Comparison of ENCODE assay signal across 14 mouse cellular contexts in genomic region chr4:13264982-13265732, GRCm38 (mm10).
A peak's percentile ranks its signal among the peaks of the same experiment; 100 is the strongest.
DNase-seq lines count a peak whose midpoint lies in the region; ATAC-seq and TF ChIP-seq lines count a peak whose summit lies in the region.
"Had no signal": no experiment of that assay in that cellular context is flagged by ENCODE, and none has a peak within 500 bp of the region (broad histone marks: within the 10 kb centered on the region; RNA-seq: fewer than 3 reads in every experiment).

No protein-coding gene starts in this region.

- intact Hi-C loops in heart, postnatal 36 days (cut with DNase I) = loop anchor here (5.0 kb wide), 1 partner anchor 43 kb away; no protein-coding TSS in a partner anchor

- TF ChIP-seq EP300 in stomach, postnatal 0 days (optimal IDR thresholded peaks at IDR 0.05) = peak; percentile 37

- no peaks in the 10 kb centered on the region for H3K36me3 ChIP-seq in embryonic facial prominence, embryonic 14.5 days (ENCODE audit: control insufficient read depth, insufficient read depth, low read length)
- no peaks in the 10 kb centered on the region for H3K36me3 ChIP-seq in stomach, postnatal 0 days (ENCODE audit: control insufficient read depth, insufficient read depth, low read length)
- no peaks in the 10 kb centered on the region for H3K36me3 ChIP-seq in hindbrain, embryonic 11.5 days (ENCODE audit: control insufficient read depth, insufficient read depth, low read length)
- H3K36me3 ChIP-seq: G1E; liver, embryonic 15.5 days; neural tube, embryonic 12.5 days had no signal

- no peak for TF ChIP-seq POLR2A in lung, adult 2 months (IDR thresholded peaks at IDR 0.05; ENCODE audit: borderline replicate concordance, extremely low read depth, low read depth, low read length)

- no peak overlapping the region for H3K4me2 ChIP-seq in embryonic facial prominence, embryonic 14.5 days (ENCODE audit: low read depth, low read length)
- H3K4me2 ChIP-seq in stomach, postnatal 0 days (replicated peaks; ENCODE audit: low read depth) = no peak overlapping the region
- H3K4me2 ChIP-seq in hindbrain, embryonic 11.5 days (replicated peaks; ENCODE audit: low read depth, low read length) = no peak overlapping the region
- H3K4me2 ChIP-seq: liver, embryonic 15.5 days; neural tube, embryonic 12.5 days had no signal

- H3K4me3 ChIP-seq in lung, adult 2 months (replicated peaks; ENCODE audit: extremely low read depth, low read depth, low read length) = no peak overlapping the region
- no peak overlapping the region for H3K4me3 ChIP-seq in embryonic facial prominence, embryonic 14.5 days (ENCODE audit: low read depth, low read length)
- H3K4me3 ChIP-seq in stomach, postnatal 0 days (ENCODE audit: low read depth, low read length) = no peak overlapping the region
- H3K4me3 ChIP-seq in hindbrain, embryonic 11.5 days (ENCODE audit: low read depth, low read length) = no peak overlapping the region
- H3K4me3 ChIP-seq: liver, embryonic 15.5 days; neural tube, embryonic 12.5 days had no signal

- no peaks in the 10 kb centered on the region for H3K27me3 ChIP-seq in embryonic facial prominence, embryonic 14.5 days (replicated peaks; ENCODE audit: control insufficient read depth, insufficient read depth, low read length)
- H3K27me3 ChIP-seq in stomach, postnatal 0 days (ENCODE audit: control insufficient read depth, insufficient read depth, low read length) = no peaks in the 10 kb centered on the region
- no peaks in the 10 kb centered on the region for H3K27me3 ChIP-seq in hindbrain, embryonic 11.5 days (ENCODE audit: control insufficient read depth, insufficient read depth, low read length)
- H3K27me3 ChIP-seq: liver, embryonic 15.5 days; neural tube, embryonic 12.5 days had no signal

- H3K9me3 ChIP-seq in embryonic facial prominence, embryonic 14.5 days (ENCODE audit: control insufficient read depth, low read length) = no peaks in the 10 kb centered on the region
- H3K9me3 ChIP-seq in stomach, postnatal 0 days (ENCODE audit: control insufficient read depth, low read length) = no peaks in the 10 kb centered on the region
- no peaks in the 10 kb centered on the region for H3K9me3 ChIP-seq in hindbrain, embryonic 11.5 days (ENCODE audit: control insufficient read depth, low read length)
- H3K9me3 ChIP-seq: G1E; liver, embryonic 15.5 days; neural tube, embryonic 12.5 days had no signal

- 29% methylated on average over 5 of the region's 5 CpGs for WGBS in lung, adult 2 months
- 47% methylated on average over 5 of the region's 5 CpGs for WGBS in embryonic facial prominence, embryonic 14.5 days
- WGBS in stomach, postnatal 0 days = 34% methylated on average over 5 of the region's 5 CpGs
- 73% methylated on average over 5 of the region's 5 CpGs for WGBS in hindbrain, embryonic 11.5 days

- peak; percentile 31 for DNase-seq in lung, postnatal 10 days
- no peak for DNase-seq in lung, adult 2 months
- DNase-seq in embryonic facial prominence, embryonic 14.5 days (ENCODE audit: low spot score) = peak; percentile 72
- DNase-seq in heart, postnatal 36 days = peak; percentile 13 to 34
- no peak for DNase-seq in stomach, postnatal 0 days (ENCODE audit: low spot score)
- no peak for DNase-seq in layer of hippocampus, adult 8-10 months (ENCODE audit: low spot score in 2 of 2)
- DNase-seq in hindbrain, embryonic 11.5 days (ENCODE audit: low spot score) = no peak
- DNase-seq: adrenal gland, postnatal 25 days; gastrocnemius, postnatal 25 days; kidney, postnatal 4 days; thymus, postnatal 4 days had no signal

- peaks cover 11% of the 10 kb centered on the region for H3K4me1 ChIP-seq in lung, adult 2 months (ENCODE audit: control insufficient read depth, insufficient read depth, low read length)
- H3K4me1 ChIP-seq in embryonic facial prominence, embryonic 14.5 days (ENCODE audit: control insufficient read depth, insufficient read depth, low read length) = peaks cover 10% of the 10 kb centered on the region
- H3K4me1 ChIP-seq in stomach, postnatal 0 days (replicated peaks; ENCODE audit: control insufficient read depth, insufficient read depth) = no peaks in the 10 kb centered on the region
- H3K4me1 ChIP-seq in hindbrain, embryonic 11.5 days (replicated peaks; ENCODE audit: control insufficient read depth, insufficient read depth, low read length) = no peaks in the 10 kb centered on the region
- H3K4me1 ChIP-seq: liver, embryonic 15.5 days; neural tube, embryonic 12.5 days had no signal

- no peak for TF ChIP-seq CTCF in lung, adult 2 months (IDR thresholded peaks at IDR 0.05; ENCODE audit: insufficient read depth, low read length)
- 0 out of 2 replicates have a peak, but pooled peaks have one; percentile 13 for TF ChIP-seq CTCF in stomach, postnatal 0 days (IDR thresholded peaks at IDR 0.05; ENCODE audit: low read depth)

- H3K27ac ChIP-seq in embryonic facial prominence, embryonic 14.5 days (replicated peaks; ENCODE audit: low read depth, low read length) = no peak overlapping the region
- no peak overlapping the region for H3K27ac ChIP-seq in stomach, postnatal 0 days (replicated peaks)
- H3K27ac ChIP-seq in hindbrain, embryonic 11.5 days (ENCODE audit: low read depth, low read length) = no peak overlapping the region
- H3K27ac ChIP-seq: liver, embryonic 15.5 days; neural tube, embryonic 12.5 days had no signal

- H3K9ac ChIP-seq in embryonic facial prominence, embryonic 14.5 days (ENCODE audit: low read depth, low read length) = no peak overlapping the region
- H3K9ac ChIP-seq in stomach, postnatal 0 days (ENCODE audit: low read length) = no peak overlapping the region
- no peak overlapping the region for H3K9ac ChIP-seq in hindbrain, embryonic 11.5 days (ENCODE audit: low read depth, low read length)
- H3K9ac ChIP-seq: liver, embryonic 15.5 days; neural tube, embryonic 12.5 days had no signal

- ATAC-seq in embryonic facial prominence, embryonic 14.5 days (ENCODE audit: low read depth) = peak; percentile 62; the same call in 1 of the 2 replicates
- peak; percentile 79 for ATAC-seq in stomach, postnatal 0 days (ENCODE audit: low FRiP score, low TSS enrichment)
- no peak for ATAC-seq in hindbrain, embryonic 11.5 days (ENCODE audit: low FRiP score)

Comparison
In these comparisons a context has a peak if more than half of its experiments do, and no peak if none do; other contexts are left out.
1. DNase-seq: peak in lung, postnatal 10 days (single experiment), embryonic facial prominence, embryonic 14.5 days (single experiment) and heart, postnatal 36 days (2 of 2); none in lung, adult 2 months (single experiment), stomach, postnatal 0 days (single experiment), layer of hippocampus, adult 8-10 months (0 of 2) and hindbrain, embryonic 11.5 days (single experiment).